Mouse (Mus musculus) adrenal gland, postnatal 10 days (tissue): ENCODE data around the gene Adrb1. TPM values are rescaled to one million over a fixed set of nuclear protein-coding genes. Genes with fewer than 3 reads are reported as not detected.

Experiments used
- DNase-seq: peaks from one replicate; pipeline ENCODE4 v3.0.0; 2021; ENCODE audit warnings: mixed read lengths
- long read RNA-seq, 2 experiments: library from polyadenylated mRNA; stranded (forward); transcript quantifications; one replicate each; pipeline ENCODE4 v2.0.0; 2021
- total RNA-seq, 2 experiments: library from RNA; stranded (reverse); gene quantifications; 2 replicates each; pipeline ENCODE4 v1.2.3; 2021

Gene Adrb1
- 1 to 10 TPM; 7.2 to 7.4 TPM for total RNA-seq
- long read RNA-seq, experiment 1, transcript Adrb1-201 (1 exons, 2,952 nt) = major isoform, 12 of 12 reads
- long read RNA-seq, experiment 1, partial matches to known transcripts = 0 of 12 reads
- long read RNA-seq, experiment 1, other reads (novel, unspliced or antisense) = 0 of 12 reads
- long read RNA-seq, experiment 2, partial matches to known transcripts = 0 of 3 reads
- long read RNA-seq, experiment 2, other reads (novel, unspliced or antisense) = 0 of 3 reads

DNA sequence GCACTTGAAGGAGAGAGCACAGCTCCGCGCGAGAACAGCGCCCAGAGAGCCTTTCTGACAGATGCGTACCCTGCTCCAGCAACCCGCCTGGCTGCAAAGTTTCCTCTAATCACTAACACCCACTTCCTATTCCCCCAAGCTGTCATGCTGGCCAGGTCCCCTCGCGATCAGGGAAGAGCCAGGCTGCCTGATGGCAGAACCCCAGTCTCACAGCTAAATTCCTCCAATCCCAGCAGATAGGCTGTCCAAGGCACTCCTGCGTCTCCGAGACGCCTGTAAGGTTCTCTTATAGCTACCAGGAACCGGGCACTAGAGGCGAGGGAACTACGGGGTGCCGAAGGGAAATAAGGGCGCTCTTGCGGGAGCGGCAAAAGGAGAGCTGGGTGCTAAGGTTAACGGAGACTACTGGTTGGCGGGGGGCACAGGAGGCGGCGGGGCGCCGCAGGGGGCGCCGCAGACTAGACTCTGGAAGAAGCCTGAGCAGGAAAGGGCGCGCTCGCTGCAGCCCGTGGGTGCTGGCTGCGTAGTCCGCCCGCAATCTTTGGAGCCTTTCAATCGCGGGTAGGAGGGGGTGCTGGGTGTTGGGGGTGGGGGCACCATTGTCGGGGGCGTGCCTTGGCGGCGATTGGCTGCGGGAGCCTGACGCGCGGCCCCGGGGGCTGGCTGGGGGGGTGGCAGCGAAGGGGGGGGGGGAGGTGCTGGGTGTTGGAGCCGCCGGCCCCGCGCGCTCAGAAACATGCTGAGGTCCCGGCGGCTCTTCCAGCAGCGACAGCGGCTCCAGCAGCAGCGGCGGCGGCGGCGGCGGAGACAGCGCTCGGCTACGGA lies at the start of gene Adrb1:
TSS of gene Adrb1 (plus strand) at position 813 of the 825 bp plus-strand sequence.
- peak; percentile 85 for DNase-seq

DNA sequence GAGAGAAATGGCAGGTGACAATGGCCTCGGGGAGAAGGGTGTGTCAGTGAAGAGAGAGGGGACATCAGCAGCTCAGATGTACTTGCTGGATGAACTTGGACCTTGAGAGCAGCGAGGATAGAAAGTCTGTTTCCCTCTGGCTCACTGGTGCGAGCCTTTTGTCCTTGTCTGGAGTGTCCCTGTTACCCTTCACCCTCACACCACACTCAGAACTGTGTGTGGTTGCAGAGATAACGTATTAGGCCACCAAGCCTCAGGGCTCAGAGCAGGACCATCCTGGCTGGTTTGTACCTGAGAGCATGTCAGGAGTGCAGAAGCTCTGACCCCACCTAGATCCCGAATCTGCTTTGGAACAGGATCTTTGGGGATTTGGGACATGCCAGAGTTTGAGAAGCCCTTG lies 46.3 kb upstream of the Adrb1 start:
- no peak for DNase-seq

DNA sequence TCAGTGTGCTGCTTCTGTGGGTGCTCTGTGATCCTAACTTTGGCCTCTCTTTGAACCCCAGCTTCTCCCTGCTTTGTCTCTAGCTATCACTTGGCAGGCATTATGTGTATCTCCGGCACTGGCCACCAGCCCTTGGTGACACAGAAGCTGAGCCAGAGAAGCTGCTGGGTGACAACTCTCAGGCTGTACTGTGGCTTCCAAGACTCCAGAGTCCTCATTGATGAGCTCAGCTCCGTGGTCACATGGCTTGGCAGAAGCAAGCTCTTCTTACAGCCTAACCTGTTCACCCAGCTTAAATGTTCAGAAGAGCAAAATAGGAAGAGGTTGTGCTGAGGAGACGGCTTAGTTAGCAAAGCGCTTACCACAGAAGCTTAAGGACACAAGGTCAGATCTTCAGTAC lies 45.5 kb upstream of the Adrb1 start:
- no peak for DNase-seq

DNA sequence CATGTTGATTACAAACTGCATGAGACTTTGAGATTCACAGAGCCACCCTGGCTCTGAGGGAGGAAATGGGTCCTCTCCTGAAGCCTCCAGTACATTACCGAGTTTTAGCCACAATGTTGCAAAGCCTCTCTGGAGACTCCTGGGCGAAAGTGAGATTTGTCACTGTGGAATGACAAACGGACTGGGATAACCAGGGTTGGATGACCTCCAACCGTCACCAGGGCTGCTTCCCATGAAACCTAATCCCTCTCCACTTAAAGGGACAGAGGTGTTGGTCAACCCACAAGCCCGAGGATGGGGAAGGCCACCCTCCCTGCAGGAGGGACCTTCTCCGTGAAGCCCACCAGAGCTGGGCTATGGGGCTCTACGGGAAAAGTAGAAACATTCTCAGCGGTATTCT lies 44.4 kb upstream of the Adrb1 start:
- peak; percentile 62 for DNase-seq

DNA sequence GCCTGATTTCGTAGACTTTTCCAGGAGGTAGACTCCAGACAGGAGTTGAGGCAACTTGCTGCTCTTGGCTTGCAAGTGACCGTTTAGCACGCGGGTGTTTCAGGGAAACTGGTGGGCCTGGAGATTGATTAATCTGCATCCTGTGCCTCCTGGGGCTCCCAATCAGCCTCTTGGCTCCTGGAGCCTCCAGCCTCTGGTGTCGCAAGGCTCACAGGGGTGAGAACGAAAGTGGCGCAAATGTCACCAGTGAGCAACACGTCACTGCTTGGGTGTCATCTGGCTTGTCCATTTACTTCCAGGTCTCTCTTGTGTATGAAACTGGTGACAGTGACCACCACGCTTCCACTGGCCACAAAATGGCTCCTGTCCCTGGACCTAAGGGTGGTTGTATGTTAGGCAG lies 43.5 kb upstream of the Adrb1 start:
- DNase-seq = peak; percentile 62

DNA sequence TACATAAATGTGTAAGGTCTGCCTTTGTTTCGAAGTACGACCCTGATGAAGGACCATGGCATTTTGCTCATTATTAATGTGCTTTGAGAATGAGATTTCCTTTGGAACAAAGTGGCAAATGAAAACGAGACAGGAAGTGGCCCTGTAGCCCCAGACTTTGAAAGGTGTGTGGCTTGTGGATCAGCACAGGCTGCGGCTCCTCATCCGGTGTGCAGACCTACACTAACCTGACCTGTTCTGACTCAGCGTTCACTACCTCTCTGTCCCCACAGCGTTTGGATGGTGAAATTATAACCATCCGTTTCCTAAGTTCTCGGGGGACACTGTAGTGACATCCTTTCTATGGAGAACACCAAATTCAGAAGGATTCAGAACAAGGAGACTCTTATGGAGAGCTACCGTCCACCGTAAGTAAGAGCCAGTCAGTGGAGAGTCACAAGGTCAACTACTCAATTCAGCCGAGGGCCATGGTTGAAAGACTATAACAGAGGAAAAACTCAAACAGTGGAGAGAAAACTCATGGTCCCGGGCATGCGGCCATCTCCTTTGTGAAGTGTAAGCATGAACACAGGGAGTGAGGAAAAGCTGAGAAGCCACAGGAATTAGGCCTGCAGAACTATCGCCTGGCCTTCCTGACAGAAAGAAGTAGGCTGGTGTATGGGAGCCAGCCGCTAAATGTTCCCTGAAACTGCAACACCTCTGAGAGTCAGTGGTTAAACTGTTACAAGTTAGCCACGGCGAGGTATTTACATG lies 42.6 kb upstream of the Adrb1 start:
- DNase-seq = no peak

DNA sequence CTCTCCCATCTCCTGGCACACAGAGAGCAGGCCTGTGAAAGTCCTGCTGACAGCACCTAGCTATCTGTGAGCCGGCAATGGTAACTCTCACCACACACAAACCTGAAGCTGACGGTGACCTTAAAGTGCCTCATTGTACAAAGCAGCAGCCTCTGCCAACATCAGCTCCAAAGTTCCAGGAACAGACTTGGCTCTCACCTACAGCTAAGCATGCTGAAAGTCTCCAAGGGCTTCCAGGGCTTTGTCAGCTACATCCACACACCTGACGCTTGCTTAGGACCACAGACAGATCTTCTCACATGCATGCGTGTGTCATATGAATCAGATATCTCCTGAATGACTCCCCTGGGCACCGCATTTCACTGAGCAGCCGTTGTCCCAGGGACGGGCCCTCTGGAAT lies 42.0 kb upstream of the Adrb1 start:
- DNase-seq = peak; percentile 42

DNA sequence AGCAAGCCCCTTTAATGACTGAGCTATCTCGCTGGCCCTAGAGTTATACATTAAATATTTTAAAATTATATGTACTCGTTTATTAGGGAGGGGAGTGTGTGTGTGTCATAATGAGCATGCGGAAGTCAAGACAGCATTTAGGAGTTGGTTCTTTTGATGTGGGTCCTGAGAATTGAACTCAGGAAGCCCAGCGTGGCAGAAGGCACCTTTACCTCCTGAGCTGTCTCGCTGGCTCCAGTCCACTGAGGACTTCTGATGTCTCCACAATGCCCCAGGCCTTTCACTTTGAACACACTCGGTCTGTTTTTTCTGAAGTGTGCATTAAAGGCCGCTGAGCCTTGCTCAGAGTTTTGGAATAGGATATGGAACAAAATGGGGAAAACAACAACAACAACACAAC lies 39.7 kb upstream of the Adrb1 start:
- DNase-seq = no peak

DNA sequence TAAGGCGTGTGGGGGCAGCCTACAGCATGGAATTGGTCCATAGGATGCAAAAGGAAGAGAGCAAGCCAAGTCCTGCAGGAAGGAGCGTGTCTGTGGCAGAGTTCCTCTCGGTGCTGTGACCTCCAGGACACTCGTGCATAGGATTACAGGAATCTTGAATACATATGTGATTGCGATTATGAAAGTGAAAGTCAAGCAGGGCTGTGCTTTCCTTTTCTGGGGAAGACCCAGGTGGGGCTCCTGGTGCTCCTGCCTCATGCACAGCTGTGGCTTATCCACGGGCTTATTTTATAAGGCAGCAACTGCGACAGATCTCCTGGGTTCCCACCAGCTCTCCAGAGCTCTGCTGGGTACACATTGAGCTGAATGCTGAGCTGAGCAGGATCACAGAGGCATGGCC lies 39.2 kb upstream of the Adrb1 start:
- no peak for DNase-seq

DNA sequence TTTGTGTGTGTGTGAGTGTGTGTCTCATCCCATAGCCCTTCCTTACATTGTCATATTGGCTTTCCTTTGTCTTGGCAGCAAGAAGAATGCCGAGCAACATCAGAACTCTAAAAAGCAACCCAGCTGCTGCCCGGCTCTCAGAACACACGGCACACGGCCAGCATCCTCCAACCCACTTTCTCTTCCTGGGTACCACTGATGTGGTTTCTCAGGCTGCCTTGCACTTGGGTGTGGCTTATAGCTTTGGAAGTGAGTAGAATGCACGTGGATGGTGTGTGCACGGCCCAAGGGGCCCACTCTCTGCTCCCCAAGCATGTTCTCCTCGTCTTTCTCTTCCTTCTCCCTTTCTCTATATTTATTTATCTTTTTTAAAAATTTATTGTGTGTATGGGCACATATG lies 36.5 kb upstream of the Adrb1 start:
- DNase-seq = no peak

DNA sequence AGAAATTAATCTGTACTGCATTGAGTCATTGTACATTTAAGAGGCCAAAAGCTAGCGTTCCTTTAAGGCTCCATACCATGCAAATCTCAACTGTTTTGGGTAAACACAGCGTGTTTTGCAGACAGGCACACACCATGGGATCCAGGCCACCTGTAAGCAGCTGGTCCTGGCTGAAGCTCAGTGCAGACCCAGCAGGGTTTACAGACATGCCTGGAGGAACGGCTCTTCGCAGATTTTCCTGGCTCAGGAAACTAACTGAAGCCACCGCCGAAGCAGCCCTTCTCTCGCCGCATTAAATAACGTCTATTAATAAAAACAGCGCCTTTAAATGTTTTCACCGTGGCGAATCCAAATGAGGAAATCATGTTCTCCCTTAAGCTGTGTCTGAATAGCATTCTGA lies 35.8 kb upstream of the Adrb1 start:
- no peak for DNase-seq

DNA sequence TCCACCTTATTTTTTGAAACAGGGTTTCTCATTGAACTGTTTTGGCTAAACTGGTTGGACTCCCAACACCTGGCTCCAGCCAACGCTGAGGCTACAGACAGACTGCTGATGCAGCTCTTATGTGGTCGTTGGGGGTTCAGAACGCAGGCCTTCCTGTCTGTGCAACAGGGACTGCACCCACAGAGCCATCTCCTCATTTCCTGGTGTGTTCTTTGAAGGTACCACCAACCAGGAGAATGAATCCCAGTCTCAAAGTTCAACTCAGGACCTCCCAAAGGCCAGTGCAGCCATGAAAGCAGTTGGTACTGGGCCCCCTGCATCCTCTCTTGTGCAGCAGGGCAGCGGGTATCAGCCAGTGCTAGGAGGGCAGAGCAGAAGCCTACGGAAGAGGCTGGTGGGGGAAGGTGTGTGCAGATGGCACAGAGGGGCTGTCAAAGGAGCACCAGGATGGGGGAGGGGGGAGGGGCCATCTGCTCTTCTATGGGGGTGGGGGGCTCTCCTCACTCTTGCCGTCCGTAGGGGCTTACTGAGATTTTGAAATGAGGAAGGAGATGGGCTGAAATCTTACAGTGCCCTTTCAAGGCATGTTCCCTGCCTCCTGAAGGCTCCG lies 34.9 kb upstream of the Adrb1 start:
- no peak for DNase-seq

DNA sequence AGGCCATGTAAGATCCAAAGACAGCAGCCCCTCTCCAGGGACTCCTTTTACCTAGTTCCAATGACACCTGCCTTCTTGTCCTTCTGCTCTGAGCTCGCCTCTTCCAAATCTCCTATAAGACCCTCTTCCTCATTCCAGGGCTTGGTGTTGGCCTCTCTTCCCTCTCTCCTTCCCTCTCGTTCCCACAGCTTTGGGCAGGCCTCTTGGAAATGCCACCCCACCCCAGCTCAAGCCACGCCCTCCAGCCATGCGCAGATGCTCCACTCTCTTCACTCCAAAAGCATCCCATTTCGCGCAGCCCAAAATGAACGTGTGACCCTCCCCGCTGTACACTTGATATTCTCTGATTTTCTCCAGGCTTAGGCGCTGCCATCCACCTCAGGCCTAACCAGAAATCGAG lies 34.3 kb upstream of the Adrb1 start:
- DNase-seq = no peak

DNA sequence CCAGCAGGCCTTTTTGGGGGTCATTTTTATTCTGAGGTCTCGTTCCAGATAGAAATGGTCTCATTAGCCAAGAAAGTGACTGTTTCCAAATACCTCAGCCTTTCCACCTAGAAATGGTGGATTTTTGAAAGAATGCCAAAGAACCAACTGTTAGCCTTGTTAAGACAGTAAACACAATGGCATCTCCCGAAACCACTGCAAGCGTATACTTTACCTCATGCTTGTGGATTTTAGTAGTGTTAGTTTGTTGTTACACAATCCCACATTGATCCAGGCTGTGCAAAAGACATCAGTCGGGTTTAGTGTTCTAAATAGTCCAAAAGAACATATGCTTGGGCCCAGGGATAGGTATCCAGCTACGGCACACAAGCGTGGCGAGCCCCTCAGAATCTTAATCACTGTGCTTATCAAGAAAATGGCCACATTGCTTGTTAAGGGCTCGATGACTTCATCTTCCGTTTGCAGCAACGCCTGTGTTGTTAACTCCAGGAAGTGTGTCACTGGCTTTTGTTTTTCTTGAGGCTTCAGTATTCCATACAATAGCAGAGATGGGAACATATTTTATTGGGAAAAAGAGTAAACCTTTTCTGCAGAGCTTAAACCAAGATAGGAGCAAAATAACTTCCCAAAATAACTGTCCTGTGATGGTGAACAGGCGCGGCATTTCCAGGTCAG lies 33.2 kb upstream of the Adrb1 start:
- DNase-seq = no peak

DNA sequence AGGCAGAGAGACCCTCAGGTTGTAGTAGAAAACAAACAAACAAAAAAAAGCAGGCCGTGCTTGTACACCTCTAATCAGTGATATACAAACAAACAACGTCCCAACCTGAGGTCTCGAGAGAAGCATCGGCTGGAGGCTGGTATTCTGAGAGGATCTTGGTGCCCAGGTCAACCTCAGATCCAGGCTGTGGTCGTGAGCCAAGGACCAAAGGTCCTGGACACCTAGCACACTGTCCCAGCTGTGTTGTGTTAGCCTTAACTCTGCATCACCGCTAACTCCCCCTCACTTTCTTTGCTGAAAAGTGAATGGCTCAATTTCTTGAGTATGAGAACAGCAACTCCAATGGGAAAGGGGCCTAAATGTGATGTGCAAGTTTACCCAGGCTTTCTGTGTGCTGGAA lies 32.5 kb upstream of the Adrb1 start:
- DNase-seq = no peak

DNA sequence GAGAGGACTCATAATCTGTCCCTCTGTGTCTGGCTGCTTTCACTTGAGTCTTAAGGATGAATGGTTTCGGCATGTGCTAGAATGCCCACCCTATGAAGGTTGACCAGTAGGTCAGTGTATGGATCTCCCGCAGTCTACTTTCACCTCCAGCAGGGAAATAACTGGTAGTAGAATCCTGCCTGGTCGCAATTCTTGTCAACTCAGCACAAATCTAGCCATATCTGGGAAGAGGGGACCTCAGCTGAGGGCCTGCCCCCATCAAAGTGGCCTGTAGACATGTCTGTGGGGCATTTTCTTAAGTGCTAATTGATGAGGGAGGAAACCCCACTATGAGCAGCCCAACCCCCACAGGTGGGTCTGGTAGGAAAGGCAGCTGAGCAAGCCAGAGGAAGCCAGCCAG lies 30.9 kb upstream of the Adrb1 start:
- no peak for DNase-seq

DNA sequence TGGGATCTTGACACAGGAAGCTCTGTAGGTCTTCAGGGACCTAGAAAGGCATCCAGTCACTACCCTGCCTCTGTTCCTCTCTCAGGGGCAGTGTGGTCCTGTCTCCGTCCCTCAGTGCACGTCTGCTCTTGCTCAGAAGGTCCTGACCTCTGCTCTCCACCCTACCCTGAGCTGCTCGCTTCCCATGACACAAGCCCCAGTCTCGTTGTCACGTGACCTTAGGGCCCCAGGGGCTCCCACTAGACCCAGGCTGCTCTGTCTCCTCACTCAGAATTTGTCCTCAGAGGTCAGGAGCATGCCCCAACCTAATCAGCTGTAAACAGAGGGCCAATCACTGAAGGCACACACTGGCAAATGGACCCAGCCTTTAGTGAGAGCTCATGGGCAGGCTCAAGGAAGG lies 29.5 kb upstream of the Adrb1 start:
- no peak for DNase-seq

DNA sequence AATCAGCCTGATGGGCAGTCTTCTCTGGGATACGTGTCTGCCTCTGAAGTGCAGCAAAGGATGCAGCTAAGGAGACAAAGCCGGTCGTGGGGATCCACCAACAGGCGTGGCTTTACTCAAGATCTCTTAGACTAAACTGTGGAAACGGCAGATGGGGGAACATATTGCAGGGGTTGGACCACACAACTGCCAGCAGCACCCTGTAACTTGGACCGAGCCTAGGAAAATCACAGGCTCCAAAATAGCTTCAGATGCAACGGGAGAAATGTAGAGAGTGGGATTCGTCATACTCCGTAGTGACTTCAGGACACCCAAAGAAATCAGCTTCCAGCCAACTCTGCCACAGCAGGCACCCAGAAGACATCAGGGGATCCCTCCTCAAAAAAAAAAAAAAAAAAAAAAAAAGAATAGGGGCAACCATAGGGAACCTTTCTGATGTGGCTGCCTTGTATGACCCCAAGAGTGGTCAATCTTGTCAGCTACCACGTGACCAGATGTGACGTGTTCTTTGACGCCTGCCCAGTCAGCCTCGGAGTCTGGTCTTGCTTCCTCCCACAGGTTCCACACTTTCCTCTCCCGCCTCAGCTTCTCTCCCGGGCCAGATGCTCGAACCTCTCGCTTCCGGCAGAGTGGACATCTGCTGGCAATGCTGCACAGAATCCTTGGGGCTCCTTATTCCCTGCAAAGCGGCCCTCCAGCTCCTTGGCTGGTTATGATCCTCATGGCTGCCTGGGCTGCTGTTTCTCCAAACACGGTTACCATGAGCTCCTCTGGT lies 24.4 kb upstream of the Adrb1 start:
- no peak for DNase-seq

DNA sequence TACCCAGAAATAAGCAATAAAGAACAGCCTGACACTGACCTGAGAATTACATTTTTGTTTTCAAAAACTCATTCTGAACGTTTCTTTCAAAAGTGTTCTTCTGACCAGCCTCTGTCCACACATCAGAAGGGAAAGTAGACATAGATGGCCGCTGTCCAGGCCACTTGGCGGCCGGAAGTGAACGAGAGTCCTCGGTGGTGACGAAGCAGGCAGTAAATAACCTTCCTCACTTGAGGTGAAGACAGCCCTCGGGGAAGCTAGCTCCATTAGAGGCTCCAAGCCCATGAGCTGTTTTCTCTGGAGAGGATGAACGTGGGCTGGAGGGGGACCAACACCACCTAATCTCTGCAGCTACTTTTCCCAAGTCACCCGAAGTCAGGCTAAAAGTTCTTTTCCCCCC lies 21.2 kb upstream of the Adrb1 start:
- DNase-seq = peak; percentile 61

DNA sequence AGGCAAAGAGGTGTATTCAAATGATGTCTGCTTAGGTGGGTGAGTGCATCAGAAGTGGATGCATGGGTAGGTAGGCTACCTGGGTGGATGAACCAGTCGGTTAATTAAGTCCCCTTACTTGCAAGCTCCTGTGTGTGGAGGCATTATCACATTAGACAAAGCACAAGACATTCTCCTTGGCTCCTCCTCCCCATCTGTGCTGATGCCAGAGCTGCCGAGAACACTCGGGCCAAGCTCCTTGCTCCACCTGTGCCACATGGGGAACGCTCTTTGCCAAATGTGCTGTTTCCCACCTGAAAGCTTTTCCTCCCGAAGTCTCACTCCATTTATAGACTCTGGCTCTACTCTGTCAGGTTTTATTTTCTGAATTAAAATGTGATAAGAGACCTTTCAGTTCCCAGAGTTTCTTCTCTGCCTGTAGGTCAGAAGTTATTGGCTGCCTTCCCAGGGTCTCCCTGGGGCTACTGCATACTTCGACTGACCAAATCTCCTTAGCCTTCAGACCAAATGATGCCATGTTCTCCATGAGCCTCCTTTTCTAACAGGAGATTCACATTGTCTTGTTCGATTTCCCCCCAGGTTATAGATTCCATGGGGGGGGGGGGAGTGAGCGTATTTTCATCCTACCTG lies 20.5 kb upstream of the Adrb1 start:
- peak; percentile 68 for DNase-seq

DNA sequence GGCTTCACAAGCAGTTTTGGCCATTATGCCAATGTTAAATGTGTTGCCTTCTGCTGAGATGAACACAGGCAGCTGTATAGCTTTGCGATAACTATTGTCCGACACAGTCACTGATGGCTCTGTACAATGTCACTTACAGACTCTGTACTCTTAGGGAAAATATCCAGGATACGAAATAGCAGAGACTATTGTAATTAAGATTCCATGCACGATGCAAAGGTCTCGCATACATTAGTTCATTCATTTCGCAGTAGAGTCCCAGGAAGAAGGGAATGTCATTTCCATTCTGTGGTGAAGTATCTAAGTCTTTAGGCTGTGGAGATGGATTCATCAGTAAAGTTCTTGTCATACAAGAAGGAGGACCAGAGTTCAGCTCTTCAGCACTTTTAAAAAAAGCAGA lies 20.0 kb upstream of the Adrb1 start:
- no peak for DNase-seq
